ENCODE assay signal across 17 mouse cellular contexts in genomic region chr5:124236180-124236579, GRCm38 (mm10). TPM values are rescaled to one million over a fixed set of nuclear protein-coding genes. Genes with fewer than 3 reads are reported as not detected.
DNase-seq lines count a peak whose midpoint lies in the region; ATAC-seq and TF ChIP-seq lines count a peak whose summit lies in the region.
"Had no signal": no experiment of that assay in that cellular context is flagged by ENCODE, and none has a peak within 500 bp of the region (broad histone marks: within the 10 kb centered on the region; RNA-seq: fewer than 3 reads in every experiment).

No protein-coding gene starts in this region.

- H3K4me1 ChIP-seq in kidney, embryonic 14.5 days (ENCODE audit: control insufficient read depth, insufficient read depth, low read length), result peaks cover 42% of the 10 kb centered on the region
- H3K4me1 ChIP-seq in liver, embryonic 16.5 days (ENCODE audit: control insufficient read depth, low read depth, low read length), result peaks cover 29% of the 10 kb centered on the region
- peaks cover 28% of the 10 kb centered on the region for H3K4me1 ChIP-seq in forebrain, embryonic 13.5 days

- no peak overlapping the region for H3K4me2 ChIP-seq in kidney, embryonic 14.5 days (replicated peaks; ENCODE audit: low read depth, low read length)
- H3K4me2 ChIP-seq in liver, embryonic 16.5 days (ENCODE audit: low read depth, low read length), result no peak overlapping the region
- H3K4me2 ChIP-seq in forebrain, embryonic 13.5 days, result no peak overlapping the region
- H3K4me2 ChIP-seq: midbrain, embryonic 11.5 days had no signal

- no peak for TF ChIP-seq CTCF in gastrocnemius, adult 2 months (IDR thresholded peaks at IDR 0.05)

- no peak for ATAC-seq in kidney, embryonic 14.5 days (ENCODE audit: low FRiP score, low TSS enrichment)
- ATAC-seq in liver, embryonic 16.5 days (ENCODE audit: low read depth), result peak; percentile 73
- no peak for ATAC-seq in forebrain, embryonic 13.5 days
- ATAC-seq: forebrain, embryonic 16.5 days; hindbrain, embryonic 16.5 days had no signal

- no peak overlapping the region for H3K4me3 ChIP-seq in gastrocnemius, adult 2 months
- no peak overlapping the region for H3K4me3 ChIP-seq in kidney, embryonic 14.5 days (ENCODE audit: low read length)
- H3K4me3 ChIP-seq in liver, embryonic 16.5 days (ENCODE audit: low read depth, low read length), result no peak overlapping the region
- H3K4me3 ChIP-seq in forebrain, embryonic 13.5 days, result no peak overlapping the region
- H3K4me3 ChIP-seq: embryonic facial prominence, embryonic 10.5 days had no signal

- 51% methylated on average over 4 of the region's 4 CpGs for WGBS in kidney, embryonic 14.5 days
- 64% methylated on average over 4 of the region's 4 CpGs for WGBS in liver, embryonic 16.5 days (ENCODE audit: insufficient replicate concordance)
- WGBS in forebrain, embryonic 13.5 days, result 87% methylated on average over 4 of the region's 4 CpGs

- no peaks in the 10 kb centered on the region for H3K27me3 ChIP-seq in kidney, embryonic 14.5 days (ENCODE audit: control insufficient read depth, insufficient read depth, low read length)
- no peaks in the 10 kb centered on the region for H3K27me3 ChIP-seq in liver, embryonic 16.5 days (ENCODE audit: control insufficient read depth, insufficient read depth, low read depth, low read length)
- H3K27me3 ChIP-seq in forebrain, embryonic 13.5 days, result 0 out of 2 replicates have a peak, but pooled peaks cover 2% of the 10 kb centered on the region

- no peaks in the 10 kb centered on the region for H3K9me3 ChIP-seq in kidney, embryonic 14.5 days (ENCODE audit: control insufficient read depth, low read length)
- H3K9me3 ChIP-seq in liver, embryonic 16.5 days (replicated peaks; ENCODE audit: control insufficient read depth, low read length), result no peaks in the 10 kb centered on the region
- H3K9me3 ChIP-seq in forebrain, embryonic 13.5 days (replicated peaks), result no peaks in the 10 kb centered on the region
- H3K9me3 ChIP-seq: embryonic facial prominence, embryonic 10.5 days had no signal

- H3K27ac ChIP-seq in gastrocnemius, adult 2 months, result peak overlapping the region; percentile 40; the same call in 1 of the 2 replicates
- no peak overlapping the region for H3K27ac ChIP-seq in kidney, embryonic 14.5 days (ENCODE audit: low read depth, low read length)
- H3K27ac ChIP-seq in liver, embryonic 16.5 days (ENCODE audit: low read length), result peak overlapping the region; percentile 83
- H3K27ac ChIP-seq in forebrain, embryonic 13.5 days, result no peak overlapping the region
- H3K27ac ChIP-seq: embryonic facial prominence, embryonic 10.5 days; macrophage had no signal

- DNase-seq in gastrocnemius, adult 2 months, result no peak
- no peak for DNase-seq in gastrocnemius, postnatal 10 days
- DNase-seq in kidney, adult 11 months, result peak; percentile 93
- peak; percentile 64 for DNase-seq in kidney, postnatal 14 days
- no peak for DNase-seq in lung, postnatal 4 days
- DNase-seq: adrenal gland, adult 8-10 months; cerebellum, adult 11-12 months; lung, adult 18-20 months; right cerebral cortex, postnatal 25 days had no signal

- no peak overlapping the region for H3K9ac ChIP-seq in kidney, embryonic 14.5 days (ENCODE audit: low read depth, low read length)
- no peak overlapping the region for H3K9ac ChIP-seq in liver, embryonic 16.5 days (ENCODE audit: low read depth, low read length)
- no peak overlapping the region for H3K9ac ChIP-seq in forebrain, embryonic 13.5 days

- H3K36me3 ChIP-seq in kidney, embryonic 14.5 days (ENCODE audit: control insufficient read depth, insufficient read depth, low read length), result no peaks in the 10 kb centered on the region
- H3K36me3 ChIP-seq in liver, embryonic 16.5 days (ENCODE audit: control insufficient read depth, insufficient read depth), result no peaks in the 10 kb centered on the region
- no peaks in the 10 kb centered on the region for H3K36me3 ChIP-seq in forebrain, embryonic 13.5 days (ENCODE audit: poor library complexity, severe bottlenecking)
- H3K36me3 ChIP-seq: embryonic facial prominence, embryonic 10.5 days had no signal

- intact Hi-C loops in gastrocnemius, adult 2 months (cut with DNase I), result no loop called here

RNA-seq across cellular contexts. Expression of gene Pitpnm2, which starts 13.4 kb away (rescaled TPM):
- total RNA-seq in gastrocnemius, adult 2 months (2021), result 10 to 100 TPM; 18.1 to 28.4 TPM
- total RNA-seq in gastrocnemius, postnatal 10 days (2021), result 10 to 100 TPM; 20.8 to 25.4 TPM
- 5.1 and 7.0 TPM in 2 replicates for polyA plus RNA-seq in kidney, embryonic 14.5 days (2014; fragmentation: Nextera tagmentation; extraction: Ambion mirVana)
- polyA plus RNA-seq in liver, embryonic 16.5 days (2015; fragmentation: Nextera tagmentation; extraction: Ambion mirVana), result 1.6 and 1.9 TPM in 2 replicates
- polyA plus RNA-seq in forebrain, embryonic 13.5 days (2015; fragmentation: Nextera tagmentation; extraction: Ambion mirVana), result 5.4 and 6.5 TPM in 2 replicates

Comparison
In these comparisons a context has a peak if more than half of its experiments do, and no peak if none do; other contexts are left out.
1. DNase-seq: peak in kidney, adult 11 months (single experiment) and kidney, postnatal 14 days (single experiment); none in gastrocnemius, adult 2 months (single experiment), gastrocnemius, postnatal 10 days (single experiment) and lung, postnatal 4 days (0 of 2).
2. H3K27ac ChIP-seq: peak in gastrocnemius, adult 2 months (single experiment) and liver, embryonic 16.5 days (single experiment); none in kidney, embryonic 14.5 days (single experiment) and forebrain, embryonic 13.5 days (single experiment).